Mouse (Mus musculus) hindbrain, embryonic 13.5 days (tissue): ENCODE measurements around the gene Creb5. TPM values are rescaled to one million over a fixed set of nuclear protein-coding genes. Genes with fewer than 3 reads are reported as not detected.

Source experiments
- polyA plus RNA-seq: library from polyadenylated mRNA; unstranded; fragments of >200 nt; fragmentation: Nextera tagmentation; extraction: Ambion mirVana; gene quantifications from 2 replicates; pipeline ENCODE4 v1.2.1, GENCODE M21; 2015

The Creb5 gene
- polyA plus RNA-seq, 1 experiment from 2014 or later, result 4.1 TPM

Other genes starting within 250 kb of the Creb5 start
- gene Jazf1, start 218.6 kb upstream of the Creb5 start, polyA plus RNA-seq, result 29.2 and 30.4 TPM in 2 replicates